Mouse (Mus musculus) leukemia stem cell, adult 10-12 weeks (primary cell): ENCODE results near the gene Nagpa. TPM values are rescaled to one million over a fixed set of nuclear protein-coding genes. Genes with fewer than 3 reads are reported as not detected.

ENCODE experiments used
- polyA plus RNA-seq: library from polyadenylated mRNA; stranded (reverse); fragments of >175 nt; gene quantifications from 2 replicates; pipeline ENCODE4 v1.2.3, GENCODE M21; 2012; ENCODE audit warnings: low replicate concordance

The Nagpa gene
- 33.3 and 36.0 TPM in 2 replicates for polyA plus RNA-seq

GRCm38 (mm10) chr16:5203668-5204433, at the start of gene Nagpa:
TSS of gene Nagpa (minus strand) at chr16:5204012.

DNA sequence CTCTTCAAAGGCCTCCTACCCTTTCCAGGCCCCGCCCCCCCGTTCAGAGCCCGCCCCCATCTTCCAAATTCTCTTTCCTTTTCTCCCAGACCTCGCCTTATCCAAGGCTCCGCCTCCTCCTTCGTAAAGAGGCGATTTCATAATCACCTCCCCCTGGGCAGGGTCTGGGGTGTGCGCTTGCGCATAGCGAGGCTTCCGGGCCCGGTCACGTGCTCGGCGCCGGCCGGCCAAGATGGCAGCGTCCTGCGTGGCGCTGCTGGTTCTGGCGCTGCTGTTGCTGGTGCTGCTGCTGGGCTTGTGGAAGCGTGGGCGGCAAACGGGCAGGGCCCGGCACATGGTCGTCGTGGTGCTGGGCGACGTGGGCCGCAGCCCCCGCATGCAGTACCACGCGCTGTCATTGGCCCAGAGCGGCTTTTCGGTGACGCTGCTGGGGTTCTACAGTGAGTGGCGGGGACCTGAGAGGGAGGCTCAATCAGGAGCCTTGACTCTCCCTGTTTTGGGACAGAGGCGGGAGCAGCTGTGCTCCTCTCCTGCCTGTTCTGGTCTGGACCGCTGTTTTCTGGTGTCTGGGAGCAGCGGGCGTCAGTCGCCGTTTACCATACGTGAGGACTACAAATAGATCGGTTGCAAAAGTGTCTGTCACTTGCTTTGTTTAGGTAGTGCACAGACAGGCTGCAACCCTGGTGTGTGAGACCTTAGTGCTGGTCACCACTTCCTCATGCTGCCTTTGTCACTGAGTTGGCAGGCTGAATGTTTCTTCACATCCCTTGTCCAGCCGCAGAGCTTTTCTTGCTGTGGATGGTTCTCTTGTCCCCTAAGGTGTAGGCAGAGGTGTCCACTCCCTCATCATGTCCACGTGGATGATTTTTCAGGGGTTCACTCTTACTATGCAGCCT, 29.9 kb upstream of the Nagpa start, which contains the start of gene Alg1:
Gene Alg1, plus strand, starts transcription at position 204 of the 896 bp plus-strand sequence.

GRCm38 (mm10) chr16:5222140-5222539, 18.3 kb upstream of the Nagpa start, which contains the start of gene AU021092:
TSS of gene AU021092 (minus strand) at chr16:5222299.

DNA sequence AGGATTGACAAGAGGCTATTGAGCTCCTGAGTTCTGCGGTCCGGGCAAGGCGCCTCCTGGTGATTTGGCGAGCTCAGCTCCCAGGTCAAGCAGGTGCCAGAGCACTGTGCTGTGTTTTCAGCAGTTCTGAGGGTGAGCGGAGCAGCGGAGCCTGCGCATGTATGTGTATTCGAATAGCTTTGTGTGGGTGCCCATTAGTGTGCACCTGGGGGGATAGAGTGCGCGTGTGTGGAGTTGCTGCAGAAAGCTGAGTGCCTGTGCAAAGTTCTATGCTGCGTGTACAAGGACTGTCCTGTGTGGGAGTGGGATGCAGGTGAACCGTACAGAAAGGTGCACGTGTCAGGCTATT, 56.8 kb downstream of the Nagpa start, which contains the start of gene Sec14l5:
Gene Sec14l5, plus strand, starts transcription at position 73 of the 349 bp plus-strand sequence.

Other genes with a start within 250 kb of the Nagpa start
- gene Anks3, start 239.8 kb downstream of the Nagpa start, polyA plus RNA-seq, result 20.5 and 42.1 TPM in 2 replicates
- gene Sept12, start 206.2 kb downstream of the Nagpa start, polyA plus RNA-seq, result not detected in 2 replicates
- gene Smim22, start 196.7 kb downstream of the Nagpa start, polyA plus RNA-seq, result not detected in 2 replicates
- gene Rogdi, start 190.5 kb downstream of the Nagpa start, polyA plus RNA-seq, result 25.5 and 29.2 TPM in 2 replicates
- 7.0 and 23.1 TPM in 2 replicates for gene Glyr1, start 154.1 kb downstream of the Nagpa start, polyA plus RNA-seq
- 13.9 and 28.7 TPM in 2 replicates for gene Ubn1, start 154.0 kb downstream of the Nagpa start, polyA plus RNA-seq
- 0.17 and 0.30 TPM in 2 replicates for gene Ppl, start 71.6 kb downstream of the Nagpa start, polyA plus RNA-seq
- gene Sec14l5, start 56.9 kb downstream of the Nagpa start, polyA plus RNA-seq, result 0.02 TPM in 1 of 2 replicates, not detected in the other
- 0.12 and 0.72 TPM in 2 replicates for gene AU021092, start 18.3 kb upstream of the Nagpa start, polyA plus RNA-seq
- gene Alg1, start 29.6 kb upstream of the Nagpa start, polyA plus RNA-seq, result 8.2 and 21.3 TPM in 2 replicates
- gene Eef2kmt, start 52.0 kb upstream of the Nagpa start, polyA plus RNA-seq, result 3.1 and 5.3 TPM in 2 replicates